Mouse (Mus musculus) thymus, postnatal 36 days (tissue): ENCODE measurements at regions not wholly inside any gene's neighbourhood (a gene's known extent, or its start where the extent isn't known, plus 50 kb on each side); places are given as distances from the start of the nearest gene placed in this dataset.

Experiments
- DNase-seq, 2 experiments: peaks; one replicate each; pipeline ENCODE4 v3.0.0; 2022; ENCODE audit warnings: mixed read lengths in 2 of 2

- no peak for DNase-seq
These were observed 149.1 kb upstream of the 4933402D24Rik start for GRCm38 (mm10) chr1:63918200-63918599.

- DNase-seq: no peak
These were observed 148.0 kb upstream of the 4933402D24Rik start for GRCm38 (mm10) chr1:63916907-63917650.

- no peak for DNase-seq
These were observed 141.7 kb upstream of the 4933402D24Rik start for GRCm38 (mm10) chr1:63910765-63911164.

GRCm38 (mm10) chr1:63909191-63909590, 140.1 kb upstream of the 4933402D24Rik start:
- no peak for DNase-seq

GRCm38 (mm10) chr1:63903620-63904019, 134.6 kb upstream of the 4933402D24Rik start:
- DNase-seq: no peak

- DNase-seq: no peak
These were observed 134.1 kb upstream of the 4933402D24Rik start for GRCm38 (mm10) chr1:63903201-63903600.

GRCm38 (mm10) chr1:63902391-63902790, 133.3 kb upstream of the 4933402D24Rik start:
- DNase-seq: no peak

GRCm38 (mm10) chr1:63899631-63900577, 130.8 kb upstream of the 4933402D24Rik start:
- no peak for DNase-seq

GRCm38 (mm10) chr1:63898766-63899165, 129.7 kb upstream of the 4933402D24Rik start:
- DNase-seq: no peak

GRCm38 (mm10) chr1:63897556-63897955, 128.5 kb upstream of the 4933402D24Rik start:
- no peak for DNase-seq

GRCm38 (mm10) chr1:63879570-63879969, 110.5 kb upstream of the 4933402D24Rik start:
- DNase-seq: no peak

GRCm38 (mm10) chr1:63876589-63877251, 107.7 kb upstream of the 4933402D24Rik start:
- DNase-seq: no peak

- DNase-seq: no peak
These were observed 106.4 kb upstream of the 4933402D24Rik start for GRCm38 (mm10) chr1:63875297-63875962.

GRCm38 (mm10) chr1:63871831-63872230, 102.8 kb upstream of the 4933402D24Rik start:
- DNase-seq: no peak

- no peak for DNase-seq
These were observed 100.3 kb upstream of the 4933402D24Rik start for GRCm38 (mm10) chr1:63869342-63869741.

GRCm38 (mm10) chr1:63857933-63858649, 89.0 kb upstream of the 4933402D24Rik start:
- DNase-seq: no peak

GRCm38 (mm10) chr1:63857468-63857867, 88.4 kb upstream of the 4933402D24Rik start:
- DNase-seq: no peak

GRCm38 (mm10) chr1:63856366-63856765, 87.3 kb upstream of the 4933402D24Rik start:
- no peak for DNase-seq

- DNase-seq: peak in 1 of 2 experiments; percentile 4
These were observed 85.7 kb upstream of the 4933402D24Rik start for GRCm38 (mm10) chr1:63854794-63855193.

- no peak for DNase-seq
These were observed 82.5 kb upstream of the 4933402D24Rik start for GRCm38 (mm10) chr1:63851476-63852094.

GRCm38 (mm10) chr1:63850262-63850661, 81.2 kb upstream of the 4933402D24Rik start:
- DNase-seq: no peak
